Mouse (Mus musculus) limb, embryonic 12.5 days (tissue): ENCODE data around the gene Cyb561. TPM values are rescaled to one million over a fixed set of nuclear protein-coding genes. Genes with fewer than 3 reads are reported as not detected.

ENCODE experiments used
- ATAC-seq: fragments of 200-750 bp; cut with Nextera tagmentation; 2 replicates; pipeline ENCODE4 v1.8.0; 2017; ENCODE audit warnings: low read depth, moderate TSS enrichment; ENCODE audit not compliant: insufficient number of reproducible peaks, insufficient read depth, low FRiP score, low TSS enrichment
- H3K27ac ChIP-seq: fragments of 300-500 bp; sonication (generic); 2 replicates; pipeline ENCODE4 v1.5.1; 2016; ENCODE audit warnings: mild to moderate bottlenecking, moderate library complexity
- H3K27me3 ChIP-seq: fragments of 300-500 bp; sonication (generic); 2 replicates; pipeline ENCODE4 v1.6.1; 2016; ENCODE audit warnings: mild to moderate bottlenecking, moderate library complexity
- H3K36me3 ChIP-seq: fragments of 300-500 bp; sonication (generic); 2 replicates; pipeline ENCODE4 v1.6.1; 2016; ENCODE audit warnings: mild to moderate bottlenecking, moderate library complexity
- H3K4me1 ChIP-seq: fragments of 300-500 bp; sonication (generic); replicated peaks from 2 replicates; pipeline ENCODE4 v1.6.1; 2016
- H3K4me2 ChIP-seq: fragments of 300-500 bp; sonication (generic); 2 replicates; pipeline ENCODE4 v1.6.1; 2016; ENCODE audit warnings: mild to moderate bottlenecking, moderate library complexity
- H3K4me3 ChIP-seq: fragments of 300-500 bp; sonication (generic); replicated peaks from 2 replicates; pipeline ENCODE4 v1.5.1; 2016; ENCODE audit warnings: mild to moderate bottlenecking
- H3K9ac ChIP-seq: fragments of 300-500 bp; sonication (generic); replicated peaks from 2 replicates; pipeline ENCODE4 v1.6.1; 2016; ENCODE audit warnings: mild to moderate bottlenecking, moderate library complexity
- H3K9me3 ChIP-seq: fragments of 300-500 bp; sonication (generic); 2 replicates; pipeline ENCODE4 v1.6.1; 2016; ENCODE audit warnings: mild to moderate bottlenecking, moderate library complexity
- WGBS: fragments of 180-500 bp; shearing (Covaris S2); methylation state at CpG from one replicate; pipeline ENCODE4 v1.1.7; 2016; 5-methylcytosine and 5-hydroxymethylcytosine counted together
- polyA plus RNA-seq: library from polyadenylated mRNA; unstranded; fragments of >200 nt; fragmentation: Nextera tagmentation; extraction: Ambion mirVana; gene quantifications from 2 replicates; pipeline ENCODE4 v1.2.1, GENCODE M21; 2016

Gene Cyb561
- polyA plus RNA-seq, 1 experiment from 2014 or later, result 9.7 TPM

DNA sequence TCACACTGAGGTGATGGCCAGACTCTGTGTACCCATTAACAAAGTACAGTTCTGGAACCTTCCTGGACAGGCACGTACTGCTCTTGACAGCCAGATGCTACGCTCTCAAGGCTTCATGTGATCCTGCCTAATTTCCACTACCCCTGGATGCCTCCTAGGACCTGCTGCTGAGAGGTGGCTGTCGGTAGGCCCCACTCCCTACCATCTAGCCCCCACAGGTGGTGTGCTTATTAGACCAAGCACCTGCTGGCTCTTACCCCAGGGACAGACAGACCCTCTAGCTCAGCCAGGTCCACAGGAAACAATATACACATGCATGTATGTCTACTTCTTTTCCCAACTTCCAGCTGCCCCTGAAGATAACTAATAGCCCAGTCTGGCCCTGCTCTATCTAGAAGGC is 16.2 kb downstream of the Cyb561 start:
- H3K9me3 ChIP-seq, result no peaks in the 10 kb centered on the region

DNA sequence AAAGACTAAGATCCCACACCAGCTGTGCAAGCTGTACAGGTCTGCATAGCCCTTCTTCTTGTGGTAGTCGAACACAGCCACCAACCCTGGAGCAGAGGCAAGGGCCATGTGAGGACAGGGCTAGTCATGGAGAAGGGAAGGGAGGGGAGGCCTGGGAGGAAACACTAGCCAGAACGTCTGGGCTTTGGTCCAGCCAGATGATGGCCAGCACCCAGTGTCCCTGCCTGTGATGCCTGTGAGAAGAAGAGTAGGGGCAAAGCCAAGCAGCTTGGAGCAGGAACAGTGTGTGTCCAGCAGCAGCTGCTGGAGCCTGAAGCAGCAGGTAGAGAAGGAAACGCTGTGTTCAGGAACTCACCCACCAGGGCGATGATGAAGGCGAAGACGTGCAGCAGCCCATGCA is 16.9 kb downstream of the Cyb561 start:
- 87% methylated on average over 6 of the region's 6 CpGs for WGBS
- no peaks in the 10 kb centered on the region for H3K36me3 ChIP-seq
- no peak overlapping the region for H3K27ac ChIP-seq
- H3K4me1 ChIP-seq, result no peaks in the 10 kb centered on the region
- no peak overlapping the region for H3K4me2 ChIP-seq
- no peaks in the 10 kb centered on the region for H3K9me3 ChIP-seq
- H3K4me3 ChIP-seq, result no peak overlapping the region
- H3K27me3 ChIP-seq, result no peaks in the 10 kb centered on the region; the same call in 1 of the 2 replicates
- no peak overlapping the region for H3K9ac ChIP-seq
- no peak for ATAC-seq

More for the DNA sequence above, 16.2 kb downstream of the Cyb561 start:
- Histone ChIP-seq H3K4me1 (peaks cover 5% of the 10 kb centered on the region; the same call in 1 of the 2 replicates), H3K9ac (no peak overlapping the region), H3K4me2 (no peak overlapping the region), H3K27ac (no peak overlapping the region), H3K4me3 (no peak overlapping the region), H3K27me3 (peaks cover 2% of the 10 kb centered on the region; the same call in 1 of the 2 replicates), H3K36me3 (no peaks in the 10 kb centered on the region)
- 89% methylated on average over 3 of the region's 3 CpGs for WGBS
- no peak for ATAC-seq

DNA sequence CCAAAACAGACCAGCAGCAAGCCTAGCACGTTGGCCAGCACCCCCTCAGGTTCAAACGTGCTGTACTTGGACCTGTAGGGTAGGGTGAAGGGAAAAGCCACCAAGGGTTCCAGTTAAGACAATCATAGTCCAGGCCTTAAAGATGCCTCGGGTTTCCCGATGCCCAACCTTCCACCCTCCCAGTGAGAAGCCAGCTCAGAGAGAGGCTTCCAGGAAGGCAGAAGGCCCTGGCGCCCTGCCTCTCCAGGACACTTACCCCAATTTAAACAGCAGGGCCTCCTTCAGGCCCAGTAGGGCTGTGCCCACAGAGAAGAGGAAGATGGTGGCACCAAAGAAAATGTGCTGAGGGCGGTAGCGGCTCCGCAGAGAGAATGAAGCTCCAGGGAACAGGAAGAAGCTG is 17.6 kb downstream of the Cyb561 start:
- Histone ChIP-seq H3K27me3 (no peaks in the 10 kb centered on the region; the same call in 1 of the 2 replicates), H3K4me3 (no peak overlapping the region), H3K4me2 (no peak overlapping the region), H3K9me3 (no peaks in the 10 kb centered on the region), H3K27ac (no peak overlapping the region), H3K4me1 (no peaks in the 10 kb centered on the region), H3K36me3 (no peaks in the 10 kb centered on the region), H3K9ac (no peak overlapping the region)
- no peak for ATAC-seq
- 88% methylated on average over 8 of the region's 8 CpGs for whole genome bisulfite sequencing

DNA sequence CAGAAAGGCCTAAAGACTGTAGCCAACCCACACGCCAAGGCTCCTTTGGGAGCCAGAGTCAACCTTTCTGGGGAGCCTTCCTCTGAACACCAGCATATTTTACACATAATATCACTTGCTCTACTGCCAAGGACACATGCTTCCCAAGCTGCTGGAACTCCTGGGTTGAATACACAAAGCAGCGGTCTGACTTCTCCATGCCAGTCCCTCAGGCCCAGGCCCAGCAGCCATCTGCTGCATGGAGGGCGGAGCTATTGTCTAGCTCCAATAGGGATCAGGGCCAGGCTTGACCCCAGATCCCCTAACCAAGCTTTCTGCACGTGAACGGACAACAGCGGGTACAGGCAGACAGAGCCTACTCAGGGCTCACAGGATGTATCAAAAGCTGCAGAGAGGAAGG is 18.3 kb downstream of the Cyb561 start:
- no peaks in the 10 kb centered on the region for H3K9me3 ChIP-seq
- no peak overlapping the region for H3K4me3 ChIP-seq
- 60% methylated on average over 6 of the region's 6 CpGs for WGBS
- H3K27ac ChIP-seq, result no peak overlapping the region
- no peak for ATAC-seq
- H3K27me3 ChIP-seq, result no peaks in the 10 kb centered on the region
- no peak overlapping the region for H3K9ac ChIP-seq
- H3K36me3 ChIP-seq, result no peaks in the 10 kb centered on the region
- H3K4me2 ChIP-seq, result no peak overlapping the region
- H3K4me1 ChIP-seq, result no peaks in the 10 kb centered on the region

DNA sequence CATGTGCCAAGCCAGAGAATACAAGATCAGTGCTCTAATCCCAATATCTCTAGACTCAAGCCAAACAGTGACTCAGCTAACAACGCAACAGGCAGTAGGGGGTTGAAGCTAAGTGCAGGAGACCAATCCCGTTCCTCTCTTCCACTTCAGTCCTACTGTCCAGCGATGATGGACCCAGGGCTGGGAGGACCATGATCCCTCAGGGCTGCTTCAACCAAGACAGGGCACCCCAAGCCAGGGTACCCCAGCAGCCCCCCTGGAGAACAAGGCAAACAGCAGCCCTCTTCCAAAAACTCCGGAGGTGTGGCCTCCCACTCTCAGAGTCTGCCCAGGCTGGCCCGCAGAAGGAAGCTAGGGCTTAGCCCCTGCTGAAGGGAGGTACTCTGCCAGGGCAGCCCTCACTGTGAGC is 18.8 kb downstream of the Cyb561 start:
- no peak overlapping the region for H3K27ac ChIP-seq
- H3K4me2 ChIP-seq, result no peak overlapping the region
- H3K27me3 ChIP-seq, result no peaks in the 10 kb centered on the region
- H3K9ac ChIP-seq, result 0 out of 2 replicates have a peak overlapping the region, but pooled peaks have one; percentile 18
- H3K4me3 ChIP-seq, result no peak overlapping the region
- no peak for ATAC-seq
- no peaks in the 10 kb centered on the region for H3K4me1 ChIP-seq
- H3K9me3 ChIP-seq, result no peaks in the 10 kb centered on the region
- WGBS, result 76% methylated on average over 5 of the region's 5 CpGs
- H3K36me3 ChIP-seq, result no peaks in the 10 kb centered on the region

DNA sequence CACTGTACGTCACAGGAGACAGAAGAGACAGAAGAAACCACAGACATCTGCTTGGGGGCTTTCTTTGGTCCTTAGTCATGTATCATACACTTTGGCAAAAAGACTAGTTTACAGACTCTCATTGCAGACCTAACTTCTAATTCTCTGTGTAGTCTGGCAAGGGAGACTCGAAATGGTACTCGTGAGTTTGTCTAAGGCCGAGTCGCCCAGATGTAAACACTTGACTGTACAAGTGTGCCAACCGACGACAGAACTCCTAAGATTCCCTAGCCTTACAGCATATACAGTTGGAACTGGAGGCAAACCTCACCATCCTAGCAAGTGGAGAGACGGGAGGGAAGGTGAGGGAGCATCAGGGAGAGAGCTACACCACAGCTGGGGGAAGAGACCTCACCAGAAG is 19.4 kb downstream of the Cyb561 start:
- Histone ChIP-seq H3K4me3 (no peak overlapping the region), H3K4me1 (no peaks in the 10 kb centered on the region), H3K27ac (no peak overlapping the region), H3K4me2 (no peak overlapping the region), H3K9ac (no peak overlapping the region), H3K27me3 (no peaks in the 10 kb centered on the region), H3K36me3 (no peaks in the 10 kb centered on the region), H3K9me3 (no peaks in the 10 kb centered on the region)
- WGBS, result 86% methylated on average over 8 of the region's 8 CpGs
- no peak for ATAC-seq

DNA sequence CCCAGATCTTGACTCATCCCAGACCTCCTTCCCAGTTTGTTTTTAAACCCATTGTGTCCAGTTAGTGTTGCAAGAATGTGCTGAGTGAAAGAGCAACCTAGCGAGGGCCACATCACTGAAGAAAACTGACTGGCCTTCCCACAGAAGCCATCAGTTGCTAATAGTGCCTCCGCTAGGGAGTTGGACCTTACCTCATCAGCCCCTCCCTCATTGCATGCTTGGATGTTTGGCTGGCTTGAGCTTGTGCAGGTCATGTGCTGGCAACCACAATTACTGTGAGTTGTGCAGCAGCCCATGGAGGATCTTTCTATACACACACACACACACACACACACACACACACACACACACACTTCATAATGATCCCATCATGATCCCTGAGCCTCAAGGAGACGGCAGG is 21.8 kb downstream of the Cyb561 start:
- Histone ChIP-seq H3K27me3 (no peaks in the 10 kb centered on the region), H3K4me1 (peaks cover 5% of the 10 kb centered on the region; the same call in 1 of the 2 replicates), H3K4me3 (no peak overlapping the region), H3K9me3 (no peaks in the 10 kb centered on the region), H3K27ac (no peak overlapping the region), H3K36me3 (no peaks in the 10 kb centered on the region), H3K9ac (no peak overlapping the region), H3K4me2 (no peak overlapping the region)
- no peak for ATAC-seq
- 83% methylated on average over 3 of the region's 3 CpGs for WGBS

DNA sequence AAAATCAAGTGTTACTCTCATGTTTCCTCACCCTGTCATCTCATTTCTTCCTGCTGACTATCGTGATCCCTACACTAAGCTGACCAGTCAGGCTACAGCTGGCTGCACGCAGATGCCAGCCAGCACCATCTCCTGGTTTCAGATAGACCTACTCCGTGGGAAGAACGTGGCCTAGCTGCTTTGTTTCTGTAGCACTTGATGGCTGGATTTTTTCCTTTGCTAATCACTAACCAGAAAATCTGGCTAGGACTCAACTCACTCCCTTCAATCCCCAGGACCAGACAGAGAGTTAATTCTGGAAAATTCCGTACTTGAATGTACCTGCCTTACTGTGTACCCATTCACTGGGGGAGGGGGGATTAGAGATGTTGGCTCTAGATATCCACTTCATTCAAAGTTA is 25.0 kb downstream of the Cyb561 start:
- Histone ChIP-seq H3K27ac (no peak overlapping the region), H3K4me2 (no peak overlapping the region), H3K4me3 (no peak overlapping the region), H3K9ac (no peak overlapping the region), H3K27me3 (no peaks in the 10 kb centered on the region), H3K36me3 (peaks cover 2% of the 10 kb centered on the region; the same call in 1 of the 2 replicates), H3K4me1 (peaks cover 5% of the 10 kb centered on the region; the same call in 1 of the 2 replicates), H3K9me3 (no peaks in the 10 kb centered on the region)
- ATAC-seq, result no peak
- WGBS, result 78% methylated on average over 5 of the region's 5 CpGs

DNA sequence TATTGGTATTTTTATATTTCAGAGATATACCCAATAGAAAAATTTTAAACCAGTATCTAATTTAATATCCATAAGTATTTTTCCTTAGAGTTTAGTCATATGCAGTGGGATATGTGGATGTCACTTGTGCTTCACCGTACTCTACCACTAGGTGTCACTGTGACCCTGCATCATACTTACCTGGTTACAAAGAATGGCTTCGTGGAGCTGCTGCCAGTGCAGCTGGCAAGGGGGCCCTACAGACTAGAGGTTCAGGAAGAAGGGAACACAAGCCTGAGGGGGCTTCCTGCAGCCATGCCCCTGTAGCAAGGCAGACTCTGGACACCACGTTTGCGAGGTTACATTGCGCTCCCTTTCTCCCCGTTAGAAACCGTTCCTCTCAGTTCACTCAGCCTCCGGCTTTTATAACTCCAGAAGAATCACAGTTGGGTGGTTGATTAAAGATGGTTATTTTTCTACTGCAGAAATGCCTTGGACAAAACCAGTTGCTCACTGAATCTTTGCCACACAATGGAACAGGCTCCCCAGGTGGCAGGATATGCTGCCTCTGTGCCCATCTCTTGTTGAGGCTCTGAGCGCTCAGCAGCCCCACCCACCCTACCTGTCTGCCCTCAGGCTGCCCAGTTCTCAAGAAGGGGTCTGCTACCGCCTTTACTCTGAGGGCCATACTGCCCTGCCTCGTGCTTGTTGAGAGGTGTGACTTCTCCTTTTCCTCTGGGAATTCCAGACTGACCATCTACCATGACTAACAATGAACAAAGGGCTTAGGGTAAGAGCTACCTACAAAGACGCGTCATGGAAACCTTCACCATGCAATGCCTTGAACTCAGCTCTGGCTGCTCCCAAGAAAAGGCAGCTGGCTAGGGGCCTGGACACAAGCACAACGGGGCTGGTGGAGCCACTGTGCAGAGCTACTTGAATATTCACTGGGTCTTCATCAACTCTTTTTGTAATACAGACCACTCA is 25.8 kb downstream of the Cyb561 start:
- H3K9me3 ChIP-seq, result no peaks in the 10 kb centered on the region
- no peaks in the 10 kb centered on the region for H3K27me3 ChIP-seq
- 56% methylated on average over 14 of the region's 14 CpGs for WGBS
- H3K9ac ChIP-seq, result no peak overlapping the region
- no peak overlapping the region for H3K4me2 ChIP-seq
- H3K27ac ChIP-seq, result no peak overlapping the region
- H3K4me1 ChIP-seq, result peaks cover 5% of the 10 kb centered on the region; the same call in 1 of the 2 replicates
- ATAC-seq, result 0 out of 2 replicates have a peak, but pooled peaks have one; percentile 10
- peaks cover 10% of the 10 kb centered on the region; the same call in 1 of the 2 replicates for H3K36me3 ChIP-seq
- no peak overlapping the region for H3K4me3 ChIP-seq

DNA sequence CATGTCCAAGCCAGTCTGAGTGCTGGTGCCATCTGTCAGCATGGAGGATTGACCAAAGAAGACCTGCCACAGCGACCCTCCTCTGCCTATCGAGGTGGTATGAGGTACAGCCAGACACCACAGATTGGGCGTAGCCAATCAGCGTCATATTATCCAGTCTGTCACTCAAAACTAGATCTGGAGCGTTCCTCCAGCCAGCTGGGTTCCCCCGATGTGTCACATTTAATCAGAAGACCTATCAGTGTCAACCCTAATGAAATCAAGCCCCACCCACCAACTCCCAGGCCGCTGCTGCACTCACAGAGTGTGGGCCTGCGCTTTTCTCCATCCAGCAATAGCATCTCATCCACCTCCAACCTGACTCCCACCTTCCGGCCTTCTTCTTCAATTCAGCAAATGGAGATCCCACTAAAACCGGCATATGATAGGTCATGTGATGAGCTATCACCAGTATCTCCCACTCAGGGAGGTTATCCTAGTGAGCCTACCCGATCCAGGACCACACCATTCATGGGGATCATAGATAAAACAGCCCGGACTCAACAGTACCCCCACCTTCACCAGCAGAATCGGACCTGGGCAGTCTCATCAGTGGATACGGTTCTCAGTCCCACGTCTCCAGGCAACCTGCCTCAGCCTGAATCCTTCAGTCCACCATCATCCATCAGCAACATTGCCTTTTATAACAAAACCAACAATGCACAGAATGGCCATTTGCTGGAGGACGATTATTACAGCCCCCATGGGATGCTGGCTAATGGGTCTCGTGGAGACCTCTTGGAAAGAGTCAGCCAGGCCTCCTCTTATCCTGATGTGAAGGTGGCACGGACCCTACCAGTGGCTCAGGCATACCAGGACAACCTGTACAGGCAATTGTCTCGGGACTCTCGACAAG is 30.1 kb downstream of the Cyb561 start:
- H3K4me3 ChIP-seq, result no peak overlapping the region
- H3K4me2 ChIP-seq, result no peak overlapping the region
- no peak overlapping the region for H3K27ac ChIP-seq
- H3K4me1 ChIP-seq, result peaks cover 5% of the 10 kb centered on the region; the same call in 1 of the 2 replicates
- no peak overlapping the region for H3K9ac ChIP-seq
- H3K9me3 ChIP-seq, result no peaks in the 10 kb centered on the region
- H3K36me3 ChIP-seq, result peaks cover 31% of the 10 kb centered on the region
- WGBS, result 90% methylated on average over 20 of the region's 20 CpGs
- no peaks in the 10 kb centered on the region for H3K27me3 ChIP-seq
- no peak for ATAC-seq

DNA sequence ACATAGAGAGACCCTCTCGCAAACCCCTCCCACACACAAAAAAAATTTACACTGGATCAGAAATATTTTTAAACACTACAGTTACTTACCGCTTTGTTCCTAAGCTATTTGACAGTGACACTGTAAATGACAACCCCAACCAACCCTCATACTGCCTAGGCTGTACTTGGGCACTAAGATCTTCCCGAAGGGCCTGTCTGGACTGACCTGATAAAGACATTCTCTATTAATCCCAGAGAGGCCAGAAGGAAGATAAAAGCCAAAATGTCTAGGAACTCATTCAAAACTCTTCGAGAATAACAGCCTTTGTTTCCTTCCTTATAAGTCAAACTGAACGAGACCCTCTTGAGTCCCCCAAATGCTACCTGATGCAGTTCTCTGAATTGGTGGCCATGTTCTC is 31.9 kb downstream of the Cyb561 start:
- no peak overlapping the region for H3K4me2 ChIP-seq
- 91% methylated on average over 5 of the region's 5 CpGs for WGBS
- H3K36me3 ChIP-seq, result peaks cover 34% of the 10 kb centered on the region

More for the DNA sequence above, 31.9 kb downstream of the Cyb561 start:
- no peak overlapping the region for H3K27ac ChIP-seq
- H3K27me3 ChIP-seq, result no peaks in the 10 kb centered on the region
- H3K4me3 ChIP-seq, result no peak overlapping the region
- no peaks in the 10 kb centered on the region for H3K4me1 ChIP-seq
- no peak overlapping the region for H3K9ac ChIP-seq
- H3K9me3 ChIP-seq, result no peaks in the 10 kb centered on the region
- ATAC-seq, result no peak
